Comparison of ENCODE assay signal across 9 mouse cellular contexts in the genomic region with DNA sequence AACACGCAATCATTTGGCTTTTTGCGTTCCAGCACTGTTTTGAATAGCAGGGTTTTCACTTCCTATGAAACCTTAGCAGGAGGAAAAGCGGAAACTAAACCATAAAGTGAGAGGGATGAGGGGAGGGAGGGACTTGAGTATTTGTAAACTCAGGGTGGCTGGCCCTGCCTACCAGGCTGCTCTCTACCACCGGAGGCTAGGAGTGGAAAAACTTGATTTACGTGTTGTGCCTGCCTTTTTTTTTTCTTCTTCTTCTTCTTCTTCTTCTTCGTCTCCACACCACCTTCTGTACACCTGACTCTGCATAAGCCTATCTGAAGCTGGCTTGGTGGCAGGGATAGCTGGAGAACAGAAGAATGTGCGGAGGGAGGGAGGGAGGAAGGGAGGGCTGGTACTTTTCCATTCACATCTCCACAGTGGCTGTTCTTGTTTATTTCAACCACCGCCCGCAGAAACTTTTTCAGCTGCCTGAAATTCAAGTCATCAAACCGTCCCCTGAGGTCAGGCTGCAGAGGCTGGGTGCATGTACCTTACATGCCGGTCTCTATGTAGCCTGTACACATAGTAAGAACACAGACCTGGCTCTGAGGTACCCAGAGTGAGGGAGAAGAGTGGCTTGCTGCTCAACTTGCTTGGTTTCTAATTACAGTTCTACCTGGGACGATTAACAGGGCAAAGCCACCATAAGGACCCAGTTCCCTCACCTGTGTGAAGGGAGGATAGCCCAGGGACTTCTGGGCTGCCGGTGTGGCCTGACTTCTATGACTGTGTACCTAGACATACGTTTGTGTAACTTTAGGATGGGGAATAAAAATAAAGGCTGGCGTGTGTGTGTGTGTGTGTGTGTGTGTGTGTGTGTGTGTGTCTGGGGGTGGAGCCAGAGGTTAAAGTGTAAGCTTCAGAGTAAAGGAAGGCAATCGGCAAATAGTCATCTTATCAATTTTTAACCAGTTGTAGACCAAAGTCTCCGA. TPM values are rescaled to one million over a fixed set of nuclear protein-coding genes. Genes with fewer than 3 reads are reported as not detected.
DNase-seq lines count a peak whose midpoint lies in the region; ATAC-seq and TF ChIP-seq lines count a peak whose summit lies in the region.
"Had no signal": no experiment of that assay in that cellular context is flagged by ENCODE, and none has a peak within 500 bp of the region (broad histone marks: within the 10 kb centered on the region; RNA-seq: fewer than 3 reads in every experiment).

No protein-coding gene starts in this region.

- no peaks in the 10 kb centered on the region for H3K79me2 ChIP-seq in heart, adult 2 months (replicated peaks; ENCODE audit: control insufficient read depth, insufficient read depth, low read length)

- peak; percentile 26 to 30 for DNase-seq in heart, adult 2 months
- DNase-seq in heart, postnatal 4 days = no peak
- no peak for DNase-seq in left cerebral cortex, adult 18-20 months (ENCODE audit: low spot score in 2 of 2)
- no peak for DNase-seq in hindbrain, embryonic 14.5 days (ENCODE audit: low spot score)
- no peak for DNase-seq in right cerebral cortex, postnatal 25 days

- no peaks in the 10 kb centered on the region for H3K9me3 ChIP-seq in heart, embryonic 16.5 days (replicated peaks; ENCODE audit: control insufficient read depth, low read length)
- no peaks in the 10 kb centered on the region for H3K9me3 ChIP-seq in liver, embryonic 12.5 days (replicated peaks)
- no peaks in the 10 kb centered on the region for H3K9me3 ChIP-seq in stomach, embryonic 14.5 days (ENCODE audit: control insufficient read depth, low read depth, low read length)
- H3K9me3 ChIP-seq in hindbrain, embryonic 14.5 days (ENCODE audit: control insufficient read depth, low read length) = no peaks in the 10 kb centered on the region
- H3K9me3 ChIP-seq: megakaryocyte, embryonic 14.5 days had no signal

- H3K4me1 ChIP-seq in heart, adult 2 months (ENCODE audit: control insufficient read depth, insufficient read depth, low read length) = peaks cover 4% of the 10 kb centered on the region
- H3K4me1 ChIP-seq in heart, embryonic 16.5 days (ENCODE audit: control insufficient read depth, insufficient read depth, low read length) = peaks cover 22% of the 10 kb centered on the region
- peaks cover 21% of the 10 kb centered on the region for H3K4me1 ChIP-seq in liver, embryonic 12.5 days
- H3K4me1 ChIP-seq in stomach, embryonic 14.5 days (ENCODE audit: control insufficient read depth, insufficient read depth, low read length) = peaks cover 22% of the 10 kb centered on the region; the same call in 1 of the 2 replicates
- 0 out of 2 replicates have a peak, but pooled peaks cover 7% of the 10 kb centered on the region for H3K4me1 ChIP-seq in hindbrain, embryonic 14.5 days (replicated peaks; ENCODE audit: control insufficient read depth, insufficient read depth, low read length)

- TF ChIP-seq EP300 in heart, adult 2 months (IDR thresholded peaks at IDR 0.05; ENCODE audit: insufficient read depth, low read depth, low read length) = no peak

- H3K9ac ChIP-seq in heart, adult 2 months (ENCODE audit: low read depth, low read length) = no peak overlapping the region
- no peak overlapping the region for H3K9ac ChIP-seq in heart, embryonic 16.5 days (ENCODE audit: low read length)
- no peak overlapping the region for H3K9ac ChIP-seq in liver, embryonic 12.5 days
- no peak overlapping the region for H3K9ac ChIP-seq in stomach, embryonic 14.5 days (replicated peaks; ENCODE audit: low read depth, low read length)
- H3K9ac ChIP-seq in hindbrain, embryonic 14.5 days = no peak overlapping the region

- H3K27ac ChIP-seq in heart, adult 2 months = peak overlapping the region; percentile 62
- no peak overlapping the region for H3K27ac ChIP-seq in heart, embryonic 16.5 days (ENCODE audit: low read length)
- H3K27ac ChIP-seq in liver, embryonic 12.5 days = peak overlapping the region; percentile 59
- peak overlapping the region; percentile 66; the same call in 1 of the 2 replicates for H3K27ac ChIP-seq in stomach, embryonic 14.5 days (ENCODE audit: low read length)
- H3K27ac ChIP-seq in hindbrain, embryonic 14.5 days = no peak overlapping the region

- no peak overlapping the region for H3K4me3 ChIP-seq in heart, adult 2 months
- H3K4me3 ChIP-seq in heart, embryonic 16.5 days (ENCODE audit: low read length) = no peak overlapping the region
- no peak overlapping the region for H3K4me3 ChIP-seq in liver, embryonic 12.5 days
- no peak overlapping the region for H3K4me3 ChIP-seq in stomach, embryonic 14.5 days (ENCODE audit: low read depth, low read length)
- no peak overlapping the region for H3K4me3 ChIP-seq in hindbrain, embryonic 14.5 days (replicated peaks; ENCODE audit: low read length)
- H3K4me3 ChIP-seq: megakaryocyte, embryonic 14.5 days had no signal

- H3K27me3 ChIP-seq in heart, adult 2 months (ENCODE audit: control insufficient read depth, insufficient read depth, low read length) = no peaks in the 10 kb centered on the region
- no peaks in the 10 kb centered on the region for H3K27me3 ChIP-seq in heart, embryonic 16.5 days (ENCODE audit: control insufficient read depth, insufficient read depth, low read length)
- H3K27me3 ChIP-seq in liver, embryonic 12.5 days (replicated peaks) = peaks cover 49% of the 10 kb centered on the region
- no peaks in the 10 kb centered on the region for H3K27me3 ChIP-seq in stomach, embryonic 14.5 days (ENCODE audit: control insufficient read depth, insufficient read depth, low read length)
- H3K27me3 ChIP-seq in hindbrain, embryonic 14.5 days (ENCODE audit: control insufficient read depth, insufficient read depth, low read length) = no peaks in the 10 kb centered on the region

- ATAC-seq in heart, embryonic 16.5 days (replicated peaks; ENCODE audit: extremely low read depth, insufficient read depth, low FRiP score) = 0 out of 2 replicates have a peak, but pooled peaks have one; percentile 19
- ATAC-seq in liver, embryonic 12.5 days = 0 out of 2 replicates have a peak, but pooled peaks have one; percentile 36
- 0 out of 2 replicates have a peak, but pooled peaks have one; percentile 20 for ATAC-seq in stomach, embryonic 14.5 days (ENCODE audit: insufficient number of reproducible peaks, insufficient read depth, low FRiP score, low read depth)
- ATAC-seq in hindbrain, embryonic 14.5 days (ENCODE audit: low FRiP score) = no peak

- H3K4me2 ChIP-seq in heart, embryonic 16.5 days (ENCODE audit: low read depth, low read length) = peak overlapping the region; percentile 17
- peak overlapping the region; percentile 10 for H3K4me2 ChIP-seq in liver, embryonic 12.5 days
- H3K4me2 ChIP-seq in stomach, embryonic 14.5 days (replicated peaks; ENCODE audit: low read depth, low read length) = peak overlapping the region; percentile 28
- no peak overlapping the region for H3K4me2 ChIP-seq in hindbrain, embryonic 14.5 days (replicated peaks)

- no peak for TF ChIP-seq CTCF in heart, adult 2 months (IDR thresholded peaks at IDR 0.05)

- no peaks in the 10 kb centered on the region; the same call in 1 of the 2 replicates for H3K36me3 ChIP-seq in heart, adult 2 months (ENCODE audit: control insufficient read depth, insufficient read depth, low read length)
- no peaks in the 10 kb centered on the region for H3K36me3 ChIP-seq in heart, embryonic 16.5 days (ENCODE audit: control insufficient read depth, insufficient read depth)
- H3K36me3 ChIP-seq in liver, embryonic 12.5 days = no peaks in the 10 kb centered on the region
- H3K36me3 ChIP-seq in stomach, embryonic 14.5 days (ENCODE audit: control insufficient read depth, insufficient read depth, low read length) = no peaks in the 10 kb centered on the region
- H3K36me3 ChIP-seq in hindbrain, embryonic 14.5 days (replicated peaks; ENCODE audit: control insufficient read depth, insufficient read depth) = no peaks in the 10 kb centered on the region

- intact Hi-C loops in heart, adult 2 months (cut with DNase I) = loop anchor here (5.0 kb wide), 1 partner anchor 189 kb away; no protein-coding TSS in a partner anchor

- TF ChIP-seq POLR2A in heart, adult 2 months (IDR thresholded peaks at IDR 0.05; ENCODE audit: insufficient read depth, low read depth, low read length) = no peak

- WGBS in heart, adult 2 months = 36% methylated on average over 17 of the region's 17 CpGs
- 43% methylated on average over 17 of the region's 17 CpGs for WGBS in heart, embryonic 16.5 days
- WGBS in liver, embryonic 12.5 days (ENCODE audit: insufficient replicate concordance) = 31% methylated on average over 17 of the region's 17 CpGs
- 32% methylated on average over 17 of the region's 17 CpGs for WGBS in stomach, embryonic 14.5 days
- 62% methylated on average over 17 of the region's 17 CpGs for WGBS in hindbrain, embryonic 14.5 days

RNA-seq across cellular contexts. Expression of a gene that starts 5.0 kb away (rescaled TPM):
- 10 to 100 TPM; 15.4 to 21.7 TPM for total RNA-seq in heart, adult 2 months (2021)
- 16.5 and 17.8 TPM in 2 replicates for polyA plus RNA-seq in heart, adult 2 months (2012; rRNA removed)
- total RNA-seq in heart, postnatal 4 days (2021) = 1 to 10 TPM; 1.5 TPM
- polyA plus RNA-seq in heart, embryonic 16.5 days (2015; fragmentation: Nextera tagmentation; extraction: Ambion mirVana) = 0.81 and 1.2 TPM in 2 replicates
- 0.12 and 0.19 TPM in 2 replicates for polyA plus RNA-seq in liver, embryonic 12.5 days (2016; fragmentation: Nextera tagmentation; extraction: Ambion mirVana)
- polyA plus RNA-seq in stomach, embryonic 14.5 days (2014; fragmentation: Nextera tagmentation; extraction: Ambion mirVana) = 1.4 and 1.5 TPM in 2 replicates
- total RNA-seq in left cerebral cortex, adult 18-20 months (2021) = 10 to 100 TPM; 28.4 TPM
- 0.35 and 0.50 TPM in 2 replicates for polyA plus RNA-seq in hindbrain, embryonic 14.5 days (2014; fragmentation: Nextera tagmentation; extraction: Ambion mirVana)

RNA-seq across cellular contexts. Expression of a gene that starts 5.4 kb away (rescaled TPM):
- total RNA-seq in heart, adult 2 months (2021) = not detected
- polyA plus RNA-seq in heart, adult 2 months (2012; rRNA removed) = not detected in 2 replicates
- total RNA-seq in heart, postnatal 4 days (2021) = not detected
- not detected in 2 replicates for polyA plus RNA-seq in heart, embryonic 16.5 days (2015; fragmentation: Nextera tagmentation; extraction: Ambion mirVana)
- not detected in 2 replicates for polyA plus RNA-seq in liver, embryonic 12.5 days (2016; fragmentation: Nextera tagmentation; extraction: Ambion mirVana)
- polyA plus RNA-seq in stomach, embryonic 14.5 days (2014; fragmentation: Nextera tagmentation; extraction: Ambion mirVana) = not detected in 2 replicates
- not detected for total RNA-seq in left cerebral cortex, adult 18-20 months (2021)
- not detected in 2 replicates for polyA plus RNA-seq in hindbrain, embryonic 14.5 days (2014; fragmentation: Nextera tagmentation; extraction: Ambion mirVana)

Comparison
In these comparisons a context has a peak if more than half of its experiments do, and no peak if none do; other contexts are left out.
1. DNase-seq: peak in heart, adult 2 months (2 of 2); none in heart, postnatal 4 days (single experiment), left cerebral cortex, adult 18-20 months (0 of 2), hindbrain, embryonic 14.5 days (single experiment) and right cerebral cortex, postnatal 25 days (single experiment).
2. H3K27ac ChIP-seq: peak in heart, adult 2 months (single experiment), liver, embryonic 12.5 days (single experiment) and stomach, embryonic 14.5 days (single experiment); none in heart, embryonic 16.5 days (single experiment) and hindbrain, embryonic 14.5 days (single experiment).